Mouse (Mus musculus): ENCODE data around the gene Gja1.

Gene Gja1

GRCm38 (mm10) chr10:56415894-56416570, 38.9 kb downstream of the Gja1 start:
- DNase-seq (ENCODE audit: low spot score), result no peak

- no peak for DNase-seq (ENCODE audit: low spot score)
Measured at GRCm38 (mm10) chr10:56422518-56422917, 45.4 kb downstream of the Gja1 start.

- no peak for DNase-seq (ENCODE audit: low spot score)
Measured at GRCm38 (mm10) chr10:56425016-56425798, 48.1 kb downstream of the Gja1 start.

- DNase-seq (ENCODE audit: low spot score), result no peak
Measured at GRCm38 (mm10) chr10:56426369-56426768, 49.2 kb downstream of the Gja1 start.

- DNase-seq (ENCODE audit: low spot score), result no peak
Measured at GRCm38 (mm10) chr10:56427382-56427781, 50.3 kb downstream of the Gja1 start.

- no peak for DNase-seq (ENCODE audit: low spot score)
Measured at GRCm38 (mm10) chr10:56427827-56428226, 50.7 kb downstream of the Gja1 start.

GRCm38 (mm10) chr10:56429011-56429410, 51.9 kb downstream of the Gja1 start:
- no peak for DNase-seq (ENCODE audit: low spot score)

GRCm38 (mm10) chr10:56431600-56432389, 54.7 kb downstream of the Gja1 start:
- DNase-seq (ENCODE audit: low spot score), result no peak

- no peak for DNase-seq (ENCODE audit: low spot score)
Measured at GRCm38 (mm10) chr10:56432390-56432709, 55.2 kb downstream of the Gja1 start.

- DNase-seq (ENCODE audit: low spot score), result no peak
Measured at GRCm38 (mm10) chr10:56437290-56437689, 60.2 kb downstream of the Gja1 start.

- DNase-seq (ENCODE audit: low spot score), result no peak
Measured at GRCm38 (mm10) chr10:56439638-56440037, 62.5 kb downstream of the Gja1 start.

- no peak for DNase-seq (ENCODE audit: low spot score)
Measured at GRCm38 (mm10) chr10:56444457-56444856, 67.3 kb downstream of the Gja1 start.

GRCm38 (mm10) chr10:56449030-56449429, 71.9 kb downstream of the Gja1 start:
- DNase-seq (ENCODE audit: low spot score), result no peak

Data from T-cell, adult 2 months (primary cell).